Mouse (Mus musculus): ENCODE measurements around the gene Fam53b. TPM values are rescaled to one million over a fixed set of nuclear protein-coding genes. Genes with fewer than 3 reads are reported as not detected.

The Fam53b gene
- 14.7 and 16.3 TPM in 2 replicates for polyA plus RNA-seq (2015; fragmentation: Nextera tagmentation; extraction: Ambion mirVana)

DNA sequence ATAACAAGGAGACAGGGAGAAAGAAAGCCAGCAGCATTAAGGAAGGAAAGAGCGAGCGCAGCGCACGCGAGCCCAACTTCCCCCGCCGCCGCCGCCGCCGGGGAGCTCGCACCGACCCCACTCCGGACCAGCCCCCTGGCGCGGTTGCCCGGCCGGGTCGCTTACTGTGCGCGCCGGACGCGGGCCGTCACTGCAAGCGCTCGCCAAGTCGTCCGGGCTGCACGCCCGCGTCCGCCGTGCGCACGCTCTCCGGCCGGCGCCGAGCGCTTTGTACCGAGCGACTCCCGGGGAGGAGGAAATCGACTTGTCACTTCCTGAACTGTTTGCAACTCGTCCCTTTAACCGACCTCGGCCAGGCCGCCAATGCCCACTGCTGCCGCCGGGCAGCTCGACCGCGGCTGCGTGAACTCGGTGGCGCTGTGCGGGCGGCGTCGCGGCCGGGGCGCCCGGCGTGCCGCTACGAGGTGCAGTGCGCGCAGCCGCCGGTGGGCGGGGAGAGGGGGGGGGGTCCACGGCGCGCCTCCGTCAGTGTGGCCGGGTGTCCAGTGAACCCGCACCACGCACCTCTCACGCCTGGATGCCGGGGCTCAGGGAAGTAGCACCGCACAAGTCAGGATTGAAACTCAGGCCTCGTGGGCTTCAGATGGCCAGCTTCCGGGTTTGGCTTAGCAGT, at the start of gene Fam53b:
Fam53b (minus strand) TSS at position 471 of the 673 bp plus-strand sequence.
- Histone ChIP-seq H3K27ac (ENCODE audit: low read depth, low read length) (peak within 1 kb of the TSS; percentile 88), H3K27me3 (replicated peaks; ENCODE audit: control insufficient read depth, insufficient read depth, low read length) (no peaks in the 10 kb centered on the region), H3K4me2 (ENCODE audit: low read length) (peak within 1 kb of the TSS; percentile 93), H3K4me1 (ENCODE audit: control insufficient read depth, insufficient read depth, low read depth, low read length) (peaks cover 38% of the 10 kb centered on the region), H3K4me3 (ENCODE audit: low read length) (peak within 1 kb of the TSS; percentile 83), H3K9ac (ENCODE audit: low read depth, low read length) (peak within 1 kb of the TSS; percentile 79), H3K9me3 (ENCODE audit: control insufficient read depth, low read length) (no peaks in the 10 kb centered on the region), H3K36me3 (ENCODE audit: control insufficient read depth, insufficient read depth, low read length) (no peaks in the 10 kb centered on the region)
- peak; percentile 69 for ATAC-seq
- WGBS: under 1% methylated on average over 49 of the region's 85 CpGs

DNA sequence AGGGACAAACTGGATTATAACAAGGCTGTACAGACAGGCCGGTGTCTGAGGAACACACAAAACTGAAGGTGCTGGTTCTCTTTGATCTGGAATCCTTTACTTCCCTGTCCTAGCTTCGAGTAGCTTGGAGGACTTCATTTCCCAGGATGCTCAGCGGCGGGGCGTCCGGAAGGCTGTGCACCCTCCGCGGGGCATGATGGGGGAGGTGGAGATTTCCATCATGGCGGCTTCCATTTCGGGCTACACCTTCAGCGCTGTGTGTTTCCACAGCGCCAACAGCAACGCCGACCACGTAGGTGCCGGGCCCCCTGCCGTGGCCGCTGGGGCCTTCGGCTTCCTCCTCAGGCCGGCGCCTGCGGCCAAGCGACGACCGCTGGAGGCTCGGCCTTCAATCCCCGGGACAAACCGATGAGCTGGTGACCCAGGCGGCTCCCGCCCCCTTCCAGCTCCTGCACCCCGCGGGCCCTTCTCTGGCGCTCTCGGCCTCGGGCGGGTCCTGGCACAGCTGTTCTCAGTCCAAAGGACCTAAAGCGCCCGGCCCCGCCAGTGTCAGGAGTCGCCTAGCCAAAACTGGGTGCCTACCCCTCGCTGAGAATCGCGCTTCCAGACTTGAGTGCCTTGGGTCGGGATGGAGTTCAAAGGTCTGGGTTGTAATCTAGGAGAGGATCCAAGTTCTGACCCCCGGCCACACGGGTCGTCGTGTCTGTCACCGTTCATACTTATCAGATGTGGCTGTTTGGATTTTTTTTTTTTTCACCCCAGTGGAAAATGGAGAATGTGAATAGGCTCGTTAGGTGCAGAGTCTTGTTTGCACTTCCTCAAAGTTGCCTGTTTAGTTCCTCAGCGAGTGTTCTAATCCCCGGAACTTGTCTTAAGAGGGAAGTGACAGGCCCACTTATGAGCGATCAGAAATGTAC, 45.6 kb upstream of the Fam53b start, which contains the start of gene Abraxas2:
Abraxas2 (plus strand) TSS at position 184 of the 917 bp plus-strand sequence.
- peak within 1 kb of the TSS; percentile 64 for H3K27ac ChIP-seq (ENCODE audit: low read depth, low read length)
- no peaks in the 10 kb centered on the region for H3K36me3 ChIP-seq (ENCODE audit: control insufficient read depth, insufficient read depth, low read length)
- under 1% methylated on average over 50 of the region's 53 CpGs for WGBS
- peak within 1 kb of the TSS; percentile 54 for H3K4me3 ChIP-seq (ENCODE audit: low read length)
- H3K4me1 ChIP-seq (ENCODE audit: control insufficient read depth, insufficient read depth, low read depth, low read length): peaks cover 17% of the 10 kb centered on the region
- H3K9me3 ChIP-seq (ENCODE audit: control insufficient read depth, low read length): no peaks in the 10 kb centered on the region
- peak; percentile 96 for ATAC-seq
- peak within 1 kb of the TSS; percentile 66 for H3K4me2 ChIP-seq (ENCODE audit: low read length)
- H3K9ac ChIP-seq (ENCODE audit: low read depth, low read length): peak within 1 kb of the TSS; percentile 73
- no peaks in the 10 kb centered on the region for H3K27me3 ChIP-seq (replicated peaks; ENCODE audit: control insufficient read depth, insufficient read depth, low read length)

DNA sequence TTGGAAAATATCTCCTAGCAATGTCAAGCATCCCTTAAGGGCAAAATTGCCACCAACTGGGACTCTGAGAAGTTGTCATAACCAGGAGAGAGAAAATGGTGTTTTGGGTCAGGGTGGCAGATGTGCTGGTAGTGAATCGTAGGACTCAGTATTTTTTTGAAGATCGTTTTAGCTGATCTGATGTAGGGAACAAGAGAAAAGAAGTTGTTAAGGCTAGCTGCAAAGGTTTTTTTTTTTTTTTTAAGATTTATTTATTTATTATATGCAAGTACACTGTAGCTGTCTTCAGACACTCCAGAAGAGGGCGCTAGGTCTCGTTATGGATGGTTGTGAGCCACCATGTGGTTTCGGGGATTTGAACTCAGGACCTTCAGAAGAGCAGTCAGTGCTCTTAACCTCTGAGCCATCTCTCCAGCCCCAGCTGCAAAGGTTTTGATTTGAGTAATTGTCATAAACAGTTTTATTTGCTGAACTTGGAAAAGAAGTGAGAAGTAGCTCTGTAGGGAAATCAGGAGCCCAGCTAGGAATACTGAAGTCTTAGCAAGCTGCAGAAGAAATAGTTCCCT, 44.4 kb upstream of the Fam53b start:
- H3K9me3 ChIP-seq (ENCODE audit: control insufficient read depth, low read length): no peaks in the 10 kb centered on the region
- H3K4me3 ChIP-seq (ENCODE audit: low read length): no peak overlapping the region
- peaks cover 17% of the 10 kb centered on the region for H3K4me1 ChIP-seq (ENCODE audit: control insufficient read depth, insufficient read depth, low read depth, low read length)
- no peak for ATAC-seq
- H3K9ac ChIP-seq (ENCODE audit: low read depth, low read length): no peak overlapping the region
- H3K27me3 ChIP-seq (replicated peaks; ENCODE audit: control insufficient read depth, insufficient read depth, low read length): no peaks in the 10 kb centered on the region
- no peak overlapping the region for H3K4me2 ChIP-seq (ENCODE audit: low read length)
- no peaks in the 10 kb centered on the region for H3K36me3 ChIP-seq (ENCODE audit: control insufficient read depth, insufficient read depth, low read length)
- H3K27ac ChIP-seq (ENCODE audit: low read depth, low read length): no peak overlapping the region
- WGBS: 74% methylated on average over 5 of the region's 5 CpGs

DNA sequence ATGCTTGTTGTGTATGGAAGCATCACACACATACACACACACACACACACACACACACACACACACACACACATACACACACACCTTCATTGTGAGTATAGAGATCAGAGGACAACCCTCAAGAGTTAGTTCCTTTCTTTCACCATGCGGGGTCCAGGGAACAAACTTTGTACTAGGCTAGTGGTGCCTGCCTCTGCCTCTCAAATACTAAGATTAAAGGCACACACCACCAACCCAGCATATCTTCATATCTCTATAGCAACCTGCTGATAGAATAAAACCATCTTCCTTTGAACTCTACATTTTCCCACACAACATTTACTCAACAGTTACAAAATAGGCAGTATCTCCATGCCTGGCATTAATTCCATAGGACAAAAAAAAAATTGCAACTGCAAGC, 42.4 kb upstream of the Fam53b start:
- H3K27me3 ChIP-seq (replicated peaks; ENCODE audit: control insufficient read depth, insufficient read depth, low read length): no peaks in the 10 kb centered on the region
- H3K27ac ChIP-seq (ENCODE audit: low read depth, low read length): no peak overlapping the region
- H3K36me3 ChIP-seq (ENCODE audit: control insufficient read depth, insufficient read depth, low read length): no peaks in the 10 kb centered on the region
- no peak overlapping the region for H3K4me3 ChIP-seq (ENCODE audit: low read length)
- H3K4me1 ChIP-seq (ENCODE audit: control insufficient read depth, insufficient read depth, low read depth, low read length): peaks cover 19% of the 10 kb centered on the region
- no peaks in the 10 kb centered on the region for H3K9me3 ChIP-seq (ENCODE audit: control insufficient read depth, low read length)
- no peak overlapping the region for H3K9ac ChIP-seq (ENCODE audit: low read depth, low read length)
- no peak for ATAC-seq
- no peak overlapping the region for H3K4me2 ChIP-seq (ENCODE audit: low read length)
- 72% methylated on average over 1 of the region's 1 CpGs for WGBS

DNA sequence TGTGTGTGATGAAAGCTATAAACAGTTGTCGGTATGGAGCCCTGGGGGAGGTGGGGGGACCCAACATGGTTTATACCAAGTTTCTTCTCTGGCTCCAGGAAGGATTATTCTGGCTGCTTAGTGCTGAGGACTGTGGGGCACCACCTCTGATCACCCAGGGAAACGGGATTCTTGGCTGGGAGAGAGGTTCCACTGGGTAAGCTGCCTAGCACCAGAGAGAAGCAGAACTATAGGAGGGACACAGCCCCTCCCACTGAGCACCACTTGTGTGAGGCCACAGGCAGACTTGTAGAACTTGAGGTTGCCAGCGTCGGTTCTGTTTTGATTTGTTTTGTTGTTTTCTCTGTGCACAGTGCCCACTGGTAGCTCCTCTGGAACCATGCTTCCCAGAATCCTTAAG, 40.3 kb upstream of the Fam53b start:
- 0 out of 2 replicates have a peak, but pooled peaks cover 5% of the 10 kb centered on the region for H3K36me3 ChIP-seq (ENCODE audit: control insufficient read depth, insufficient read depth, low read length)
- H3K27ac ChIP-seq (ENCODE audit: low read depth, low read length): no peak overlapping the region
- peak; percentile 62 for ATAC-seq
- no peaks in the 10 kb centered on the region for H3K9me3 ChIP-seq (ENCODE audit: control insufficient read depth, low read length)
- H3K27me3 ChIP-seq (replicated peaks; ENCODE audit: control insufficient read depth, insufficient read depth, low read length): no peaks in the 10 kb centered on the region
- peaks cover 10% of the 10 kb centered on the region for H3K4me1 ChIP-seq (ENCODE audit: control insufficient read depth, insufficient read depth, low read depth, low read length)
- no peak overlapping the region for H3K4me2 ChIP-seq (ENCODE audit: low read length)
- H3K9ac ChIP-seq (ENCODE audit: low read depth, low read length): no peak overlapping the region
- no peak overlapping the region for H3K4me3 ChIP-seq (ENCODE audit: low read length)
- WGBS: 63% methylated on average over 4 of the region's 4 CpGs

DNA sequence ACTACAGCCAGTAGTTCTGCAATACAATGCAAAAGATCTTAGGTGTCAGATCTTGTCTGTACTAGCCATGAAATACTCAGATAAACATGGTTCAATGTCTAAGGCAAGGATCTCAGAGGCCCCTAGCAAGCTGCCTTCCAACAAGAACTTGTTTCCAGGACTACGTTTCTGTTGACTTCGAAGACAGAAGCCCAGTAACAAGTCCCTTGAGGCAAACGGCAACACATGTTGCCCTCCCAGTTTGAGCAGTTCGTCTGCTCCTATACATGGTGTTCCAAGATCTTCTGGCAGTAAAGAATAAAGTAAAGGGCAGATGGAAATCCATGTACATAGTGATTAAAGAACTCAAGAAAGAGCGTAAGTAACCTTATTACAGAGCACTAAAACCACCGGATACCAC, 39.7 kb upstream of the Fam53b start:
- peak overlapping the region; percentile 54; the same call in 1 of the 2 replicates for H3K27ac ChIP-seq (ENCODE audit: low read depth, low read length)
- 83% methylated on average over 6 of the region's 6 CpGs for whole genome bisulfite sequencing
- H3K4me3 ChIP-seq (ENCODE audit: low read length): no peak overlapping the region

DNA sequence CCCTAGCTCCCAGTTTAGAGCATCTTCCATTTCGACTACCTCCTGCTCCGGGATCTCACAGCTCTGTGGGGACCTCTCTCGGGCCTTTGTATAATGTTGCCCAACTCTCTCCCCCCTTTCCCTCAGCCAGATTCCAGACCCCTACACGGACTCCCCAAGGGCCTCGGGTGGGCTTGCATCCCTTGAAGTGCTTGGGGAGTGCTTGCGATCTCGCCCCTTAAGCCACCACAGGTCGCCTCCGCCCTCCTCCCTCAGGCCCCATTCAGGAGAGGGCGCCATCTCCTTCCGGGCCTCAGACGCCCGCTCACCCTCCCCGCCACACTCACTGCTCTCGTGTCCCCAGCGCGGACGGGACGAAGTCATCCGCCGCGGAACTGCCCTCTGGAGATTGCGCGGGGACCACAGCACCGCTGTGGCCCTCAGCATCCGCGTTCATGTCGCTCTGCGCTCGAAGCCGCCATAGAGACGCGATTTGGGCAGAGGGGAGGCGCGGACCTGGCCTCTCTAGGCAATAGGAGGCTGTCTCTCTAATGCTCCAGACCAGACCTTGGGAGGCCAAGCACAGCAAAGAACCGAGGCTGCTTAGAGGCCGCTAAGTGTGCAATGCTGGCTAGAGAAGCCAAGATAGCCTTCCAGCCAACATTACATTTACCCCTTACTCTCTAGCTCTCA, 38.6 kb upstream of the Fam53b start, which contains the start of gene Eef1akmt2:
Eef1akmt2 (minus strand) TSS at position 501 of the 672 bp plus-strand sequence.
- peaks cover 8% of the 10 kb centered on the region for H3K4me1 ChIP-seq (ENCODE audit: control insufficient read depth, insufficient read depth, low read depth, low read length)
- peak; percentile 96 for ATAC-seq
- H3K9ac ChIP-seq (ENCODE audit: low read depth, low read length): peak within 1 kb of the TSS; percentile 93
- under 1% methylated on average over 36 of the region's 37 CpGs for WGBS
- H3K4me3 ChIP-seq (ENCODE audit: low read length): peak within 1 kb of the TSS; percentile 82
- no peaks in the 10 kb centered on the region for H3K9me3 ChIP-seq (ENCODE audit: control insufficient read depth, low read length)
- peaks cover 8% of the 10 kb centered on the region; the same call in 1 of the 2 replicates for H3K36me3 ChIP-seq (ENCODE audit: control insufficient read depth, insufficient read depth, low read length)
- H3K27me3 ChIP-seq (replicated peaks; ENCODE audit: control insufficient read depth, insufficient read depth, low read length): no peaks in the 10 kb centered on the region
- H3K4me2 ChIP-seq (ENCODE audit: low read length): peak within 1 kb of the TSS; percentile 61
- peak within 1 kb of the TSS; percentile 98 for H3K27ac ChIP-seq (ENCODE audit: low read depth, low read length)

More for the DNA sequence above, 39.7 kb upstream of the Fam53b start:
- H3K27me3 ChIP-seq (replicated peaks; ENCODE audit: control insufficient read depth, insufficient read depth, low read length): no peaks in the 10 kb centered on the region
- H3K36me3 ChIP-seq (ENCODE audit: control insufficient read depth, insufficient read depth, low read length): 0 out of 2 replicates have a peak, but pooled peaks cover 5% of the 10 kb centered on the region
- H3K9me3 ChIP-seq (ENCODE audit: control insufficient read depth, low read length): no peaks in the 10 kb centered on the region
- ATAC-seq: no peak
- H3K9ac ChIP-seq (ENCODE audit: low read depth, low read length): no peak overlapping the region
- peaks cover 8% of the 10 kb centered on the region for H3K4me1 ChIP-seq (ENCODE audit: control insufficient read depth, insufficient read depth, low read depth, low read length)
- no peak overlapping the region for H3K4me2 ChIP-seq (ENCODE audit: low read length)

DNA sequence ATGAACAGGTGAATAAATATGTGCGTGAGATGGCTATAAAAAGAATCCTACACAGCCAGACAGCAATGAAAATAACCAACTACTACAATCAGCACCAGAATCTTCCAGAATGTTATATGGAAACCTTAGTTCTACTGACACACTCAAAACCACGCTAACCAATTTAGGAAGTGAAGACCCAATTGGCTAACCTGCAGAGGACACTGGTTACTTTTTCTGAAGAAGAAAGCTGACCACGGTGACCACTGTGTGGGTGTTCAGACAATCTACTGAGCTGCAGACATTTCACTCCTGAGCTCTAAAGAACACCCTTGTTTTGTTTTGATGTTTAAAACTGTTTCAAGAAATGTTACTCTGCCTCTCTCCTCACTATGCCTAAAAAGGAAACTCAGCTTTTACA, 29.5 kb upstream of the Fam53b start:
- H3K4me1 ChIP-seq (ENCODE audit: control insufficient read depth, insufficient read depth, low read depth, low read length): no peaks in the 10 kb centered on the region
- 94% methylated on average over 3 of the region's 3 CpGs for WGBS
- H3K9ac ChIP-seq (ENCODE audit: low read depth, low read length): no peak overlapping the region
- no peak overlapping the region for H3K4me2 ChIP-seq (ENCODE audit: low read length)
- H3K9me3 ChIP-seq (ENCODE audit: control insufficient read depth, low read length): no peaks in the 10 kb centered on the region
- H3K27me3 ChIP-seq (replicated peaks; ENCODE audit: control insufficient read depth, insufficient read depth, low read length): no peaks in the 10 kb centered on the region
- ATAC-seq: no peak
- no peak overlapping the region for H3K4me3 ChIP-seq (ENCODE audit: low read length)
- H3K27ac ChIP-seq (ENCODE audit: low read depth, low read length): no peak overlapping the region
- H3K36me3 ChIP-seq (ENCODE audit: control insufficient read depth, insufficient read depth, low read length): peaks cover 9% of the 10 kb centered on the region

Measured in hindbrain, embryonic 16.5 days (tissue).